In the genomic region with DNA sequence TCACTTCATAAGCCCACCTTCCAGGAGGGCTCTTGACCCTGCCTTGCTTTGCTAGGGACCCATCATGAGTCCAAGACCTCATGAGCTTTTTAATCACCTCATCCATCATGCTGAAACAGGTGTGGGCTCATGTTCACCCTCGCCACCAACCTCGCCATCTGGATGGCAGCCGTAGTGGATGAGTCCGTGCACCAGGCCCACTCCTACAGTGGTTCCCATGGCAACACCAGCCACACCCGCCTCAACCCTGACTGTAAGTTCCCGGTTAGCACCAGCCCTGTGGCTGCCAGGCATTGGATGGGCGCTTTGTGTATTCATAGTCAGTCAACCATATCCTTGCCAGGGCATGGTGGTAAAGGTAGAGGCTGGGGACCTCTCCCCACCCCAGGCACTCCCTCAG, we compare ENCODE assay signal across 36 mouse cellular contexts. TPM values are rescaled to one million over a fixed set of nuclear protein-coding genes. Genes with fewer than 3 reads are reported as not detected.
DNase-seq lines count a peak whose midpoint lies in the region; ATAC-seq lines count a peak whose summit lies in the region.
"Had no signal": no experiment of that assay in that cellular context is flagged by ENCODE, and none has a peak within 500 bp of the region (broad histone marks: within the 10 kb centered on the region; RNA-seq: fewer than 3 reads in every experiment).

No protein-coding gene starts in this region.

- H3K9me3 ChIP-seq in neural tube, embryonic 15.5 days (replicated peaks): no peaks in the 10 kb centered on the region
- H3K9me3 ChIP-seq: forebrain, embryonic 13.5 days; hindbrain, embryonic 10.5 days; hindbrain, embryonic 15.5 days; kidney, embryonic 15.5 days; liver, embryonic 13.5 days; midbrain, embryonic 13.5 days; neural tube, embryonic 13.5 days had no signal

- DNase-seq in layer of hippocampus, adult 9-11 months: peak; percentile 28
- DNase-seq in layer of hippocampus, postnatal 10 days (ENCODE audit: low spot score in 2 of 2): no peak
- DNase-seq in right cerebral cortex, adult 18-20 months: peak; percentile 60
- DNase-seq in right cerebral cortex, postnatal 10 days (ENCODE audit: low spot score in 2 of 2): no peak
- DNase-seq in brain, adult 2 months (ENCODE audit: low read depth, low spot score): peak; percentile 69
- peak; percentile 43 to 54 for DNase-seq in right cerebral cortex, postnatal 36 days (ENCODE audit: low spot score in 2 of 2)
- DNase-seq: adrenal gland, adult 2 months; B cell, adult 2 months; cerebellum, adult 8-10 months; cerebellum, postnatal 36 days; gastrocnemius, postnatal 10 days; heart, postnatal 14 days; kidney, adult 11 months; kidney, postnatal 36 days; liver, embryonic 13.5 days; lung, adult 18-20 months; thymus, postnatal 4 days had no signal

- WGBS in neural tube, embryonic 15.5 days: 68% methylated on average over 7 of the region's 7 CpGs

- no peak overlapping the region for H3K9ac ChIP-seq in neural tube, embryonic 15.5 days (replicated peaks)
- H3K9ac ChIP-seq: forebrain, embryonic 13.5 days; hindbrain, embryonic 15.5 days; kidney, embryonic 15.5 days; liver, embryonic 13.5 days; midbrain, embryonic 13.5 days; neural tube, embryonic 13.5 days had no signal

- no peak overlapping the region for H3K27ac ChIP-seq in neural tube, embryonic 15.5 days (replicated peaks)
- H3K27ac ChIP-seq: forebrain, embryonic 13.5 days; hindbrain, embryonic 10.5 days; hindbrain, embryonic 15.5 days; kidney, embryonic 15.5 days; liver, embryonic 13.5 days; macrophage; midbrain, embryonic 13.5 days; neural tube, embryonic 13.5 days had no signal

- H3K4me3 ChIP-seq in neural tube, embryonic 15.5 days (replicated peaks): no peak overlapping the region
- H3K4me3 ChIP-seq: forebrain, embryonic 13.5 days; hindbrain, embryonic 10.5 days; hindbrain, embryonic 15.5 days; kidney, embryonic 15.5 days; liver, embryonic 13.5 days; midbrain, embryonic 13.5 days; neural tube, embryonic 13.5 days had no signal

- H3K4me2 ChIP-seq in neural tube, embryonic 15.5 days: no peak overlapping the region
- H3K4me2 ChIP-seq: forebrain, embryonic 13.5 days; hindbrain, embryonic 15.5 days; kidney, embryonic 15.5 days; liver, embryonic 13.5 days; midbrain, embryonic 13.5 days; neural tube, embryonic 13.5 days had no signal

- peaks cover 17% of the 10 kb centered on the region for H3K4me1 ChIP-seq in neural tube, embryonic 15.5 days

- no peak for ATAC-seq in neural tube, embryonic 15.5 days (ENCODE audit: low FRiP score)
- ATAC-seq: activated CD4-positive, CD25-positive, alpha-beta regulatory T cell, adult 4 months; forebrain, embryonic 13.5 days; inflammation-experienced regulatory T-cells, adult 6 months; lung, postnatal 0 days; midbrain, embryonic 13.5 days had no signal

- H3K36me3 ChIP-seq in neural tube, embryonic 15.5 days: no peaks in the 10 kb centered on the region
- H3K36me3 ChIP-seq: hindbrain, embryonic 10.5 days; hindbrain, embryonic 15.5 days; kidney, embryonic 15.5 days; liver, embryonic 13.5 days; midbrain, embryonic 13.5 days; neural tube, embryonic 13.5 days had no signal

- H3K27me3 ChIP-seq in neural tube, embryonic 15.5 days (replicated peaks): peaks cover 60% of the 10 kb centered on the region

RNA-seq across cellular contexts. Expression of a gene that starts 4.9 kb away (rescaled TPM):
- under 1 TPM; 0.14 to 0.16 TPM for total RNA-seq in layer of hippocampus, postnatal 10 days (2021)
- polyA plus RNA-seq in neural tube, embryonic 15.5 days (2015; fragmentation: Nextera tagmentation; extraction: Ambion mirVana): 0.09 and 0.14 TPM in 2 replicates
- total RNA-seq: megakaryocyte-erythroid progenitor cell, adult 5-6 weeks had no signal
- polyA plus RNA-seq: activated CD4-positive, CD25-positive, alpha-beta regulatory T cell, adult 4 months; embryonic facial prominence, embryonic 11.5 days; forebrain, embryonic 13.5 days; gonadal fat pad, adult 2 months; inflammation-experienced regulatory T-cells, adult 6 months; kidney, embryonic 15.5 days; limb, embryonic 14.5 days; lung, postnatal 0 days; macrophage; thymus, postnatal 0 days had no signal

RNA-seq across cellular contexts. Expression of a gene that starts 7.8 kb away (rescaled TPM):
- total RNA-seq in layer of hippocampus, postnatal 10 days (2021): under 1 TPM; 0.45 to 0.53 TPM
- polyA plus RNA-seq in neural tube, embryonic 15.5 days (2015; fragmentation: Nextera tagmentation; extraction: Ambion mirVana): 2.5 and 2.6 TPM in 2 replicates
- total RNA-seq: adrenal gland, adult 2 months; gastrocnemius, postnatal 10 days; heart, adult 8-10 months; heart, postnatal 14 days; megakaryocyte-erythroid progenitor cell, adult 5-6 weeks had no signal
- polyA plus RNA-seq: embryonic facial prominence, embryonic 11.5 days; forebrain, embryonic 13.5 days; gonadal fat pad, adult 2 months; heart, embryonic 14.5 days; inflammation-experienced regulatory T-cells, adult 6 months; kidney, embryonic 15.5 days; limb, embryonic 14.5 days; liver, embryonic 13.5 days; lung, postnatal 0 days; macrophage; thymus, postnatal 0 days had no signal

RNA-seq across cellular contexts. Expression of a gene that starts 19.8 kb away (rescaled TPM):
- not detected for total RNA-seq in layer of hippocampus, postnatal 10 days (2021)
- polyA plus RNA-seq in neural tube, embryonic 15.5 days (2015; fragmentation: Nextera tagmentation; extraction: Ambion mirVana): 0.15 and 0.26 TPM in 2 replicates
- total RNA-seq: adrenal gland, adult 2 months; adrenal gland, postnatal 4 days; gastrocnemius, postnatal 10 days; heart, adult 8-10 months; heart, postnatal 14 days; megakaryocyte-erythroid progenitor cell, adult 5-6 weeks had no signal
- polyA plus RNA-seq: activated CD4-positive, CD25-positive, alpha-beta regulatory T cell, adult 4 months; adrenal gland, adult 2 months; embryonic facial prominence, embryonic 11.5 days; forebrain, embryonic 13.5 days; gonadal fat pad, adult 2 months; heart, embryonic 14.5 days; hindbrain, embryonic 10.5 days; inflammation-experienced regulatory T-cells, adult 6 months; liver, embryonic 13.5 days; lung, postnatal 0 days; macrophage; midbrain, embryonic 13.5 days; neural tube, embryonic 13.5 days; thymus, postnatal 0 days had no signal

RNA-seq across cellular contexts. Expression of a gene that starts 29.3 kb away (rescaled TPM):
- 1 to 10 TPM; 7.6 to 8.1 TPM for total RNA-seq in layer of hippocampus, postnatal 10 days (2021)
- polyA plus RNA-seq in neural tube, embryonic 15.5 days (2015; fragmentation: Nextera tagmentation; extraction: Ambion mirVana): 2.0 and 2.1 TPM in 2 replicates
- total RNA-seq: megakaryocyte-erythroid progenitor cell, adult 5-6 weeks had no signal

RNA-seq across cellular contexts. Expression of a gene that starts 40.8 kb away (rescaled TPM):
- 10 to 100 TPM; 78.0 to 79.3 TPM for total RNA-seq in layer of hippocampus, postnatal 10 days (2021)
- 49.5 and 55.6 TPM in 2 replicates for polyA plus RNA-seq in neural tube, embryonic 15.5 days (2015; fragmentation: Nextera tagmentation; extraction: Ambion mirVana)
- total RNA-seq: megakaryocyte-erythroid progenitor cell, adult 5-6 weeks had no signal
- polyA plus RNA-seq: macrophage had no signal

Comparison
In these comparisons a context has a peak if more than half of its experiments do, and no peak if none do; other contexts are left out.
1. DNase-seq: peak in layer of hippocampus, adult 9-11 months (single experiment), right cerebral cortex, adult 18-20 months (single experiment), brain, adult 2 months (single experiment) and right cerebral cortex, postnatal 36 days (2 of 2); none in layer of hippocampus, postnatal 10 days (0 of 2) and right cerebral cortex, postnatal 10 days (0 of 2).